Mouse (Mus musculus): ENCODE results near the gene Hmga1b. TPM values are rescaled to one million over a fixed set of nuclear protein-coding genes. Genes with fewer than 3 reads are reported as not detected.
"Not testable (repeated sequence)": the region's sequence is repeated elsewhere in the genome, so short reads cannot be mapped to it uniquely, and the experiment has no call there.

Gene Hmga1b
- total RNA-seq, 4 experiments from 2014 or later = 9.3 to 13.1 (median 11.6) TPM

- DNase-seq = no peak
Measured at GRCm38 (mm10) chr11:120731858-120732680, 30.5 kb upstream of the Hmga1b start, which contains the start of gene Cbr2. TSS of gene Cbr2 (minus strand) at chr11:120732114.

DNA sequence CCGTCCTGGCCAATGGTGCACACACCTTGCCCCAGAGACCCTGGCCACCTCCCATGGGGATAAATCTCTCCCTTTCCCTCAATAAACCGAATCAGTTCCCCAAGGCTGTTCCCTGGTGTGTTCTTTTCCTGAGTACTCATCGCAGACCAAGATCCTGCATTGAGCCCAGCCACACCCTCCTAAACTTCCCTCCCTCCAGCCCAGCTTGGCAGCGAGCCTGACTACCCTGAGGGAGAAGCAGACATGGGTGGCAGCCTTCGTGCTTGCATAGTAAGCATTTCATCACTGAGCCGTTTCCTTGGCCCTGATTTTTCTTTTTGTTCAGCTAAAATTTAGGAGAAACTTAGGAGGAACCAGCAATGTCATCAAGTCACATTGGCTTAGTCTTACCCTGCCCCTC is 29.1 kb upstream of the Hmga1b start:
- peak; percentile 67 for DNase-seq

DNA sequence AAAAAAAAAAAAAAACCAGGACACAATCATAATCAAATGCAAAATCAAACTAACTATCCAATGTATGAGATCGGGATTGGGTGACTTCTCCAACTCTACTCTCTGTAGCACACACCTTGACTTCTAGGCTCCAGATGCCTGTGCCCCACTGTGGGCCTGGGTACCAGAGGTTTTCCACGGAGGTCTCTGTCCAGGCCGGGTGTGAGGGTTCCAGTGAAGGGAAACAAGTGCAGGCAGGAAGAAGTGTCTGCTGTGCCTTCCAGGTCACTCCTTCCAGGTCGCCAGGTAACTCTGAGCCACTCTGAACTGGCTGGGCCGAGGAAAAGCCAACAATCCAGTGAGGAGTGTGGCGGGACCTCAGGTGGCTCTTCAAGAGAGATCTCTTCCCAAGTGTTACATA is 26.2 kb upstream of the Hmga1b start:
- no peak for DNase-seq

DNA sequence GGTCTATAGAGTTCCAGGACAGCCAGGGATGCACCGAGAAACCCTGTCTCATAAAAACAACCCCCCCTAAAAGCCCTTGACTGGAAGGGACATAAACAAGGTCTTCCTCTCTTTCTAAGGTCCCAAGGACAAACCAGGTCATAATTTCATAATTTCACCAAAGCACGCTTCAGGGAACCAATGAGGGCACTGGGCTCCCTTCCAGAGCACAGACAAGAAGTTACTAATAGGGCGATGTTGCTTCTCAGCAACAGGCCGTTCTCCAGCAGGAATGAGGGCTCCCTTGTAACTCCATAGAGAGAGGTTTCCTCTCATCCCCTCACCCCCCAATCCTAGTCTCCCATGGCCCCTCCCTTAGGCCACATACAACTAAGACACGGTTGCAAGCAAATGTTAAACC is 21.6 kb upstream of the Hmga1b start:
- DNase-seq = peak; percentile 68

- no peak for DNase-seq
Measured at GRCm38 (mm10) chr11:120744121-120744701, 18.4 kb upstream of the Hmga1b start.

DNA sequence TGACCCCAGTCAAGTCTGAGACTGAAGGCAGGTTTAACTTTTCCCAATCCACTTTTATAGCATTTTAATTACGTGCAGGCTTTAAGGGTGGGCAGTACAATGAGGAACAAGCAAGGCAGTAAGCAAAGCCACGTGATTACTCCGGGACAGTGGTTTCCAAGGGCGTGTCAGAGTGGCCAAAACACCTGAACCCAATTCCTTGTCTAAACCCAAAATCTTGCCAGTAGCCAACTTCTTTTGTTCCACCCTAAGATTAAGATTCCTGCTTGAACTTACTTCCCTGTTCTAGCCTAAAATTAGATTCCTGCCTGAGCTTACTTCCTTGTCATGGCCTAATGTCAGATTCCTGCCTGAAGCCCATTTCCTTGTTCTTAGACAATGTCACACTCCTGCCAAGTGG is 14.6 kb upstream of the Hmga1b start:
- no peak for DNase-seq

DNA sequence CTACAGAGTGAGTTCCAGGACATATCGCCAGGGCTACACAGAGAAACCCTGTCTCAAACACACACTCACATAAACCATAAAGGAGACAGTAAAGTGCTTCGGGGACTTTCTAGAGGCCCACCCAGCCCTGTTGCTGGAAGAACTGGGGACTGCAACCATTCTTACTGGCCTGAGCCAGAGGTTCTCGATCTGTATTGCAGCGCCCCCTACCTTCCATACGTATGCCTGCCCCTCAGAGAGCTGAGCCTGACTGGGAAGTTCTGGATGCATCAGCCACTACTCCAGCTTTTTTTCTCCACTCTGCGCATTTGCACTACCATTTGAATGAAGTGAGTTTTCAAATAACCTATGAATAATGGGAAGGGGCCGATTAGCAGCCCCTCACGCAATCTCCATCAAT is 13.2 kb upstream of the Hmga1b start:
- no peak for DNase-seq

DNA sequence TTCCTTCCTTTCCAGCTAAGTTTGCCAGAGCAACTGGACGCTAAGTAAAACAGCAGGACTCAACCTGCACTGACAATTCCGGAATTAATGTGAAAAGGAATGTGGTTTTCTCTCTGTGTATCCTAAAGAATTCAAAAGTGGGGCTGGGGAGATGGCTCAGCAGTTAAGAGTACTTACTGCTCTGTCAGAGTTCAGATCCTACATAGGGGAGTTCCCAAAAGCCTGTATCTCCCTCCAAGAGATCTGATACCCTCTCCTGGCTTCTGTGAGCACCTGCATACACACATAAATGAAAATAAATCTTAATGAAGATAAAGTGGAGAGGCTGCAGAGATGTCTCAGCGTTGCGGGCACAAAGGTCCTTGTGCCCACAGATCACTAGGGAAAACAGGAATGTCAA is 11.0 kb upstream of the Hmga1b start:
- DNase-seq = no peak

GRCm38 (mm10) chr11:120760236-120760635 is 2.4 kb upstream of the Hmga1b start:
- no peak for DNase-seq

GRCm38 (mm10) chr11:120761811-120762671 is 553 bp upstream of the Hmga1b start:
- DNase-seq = no peak

DNA sequence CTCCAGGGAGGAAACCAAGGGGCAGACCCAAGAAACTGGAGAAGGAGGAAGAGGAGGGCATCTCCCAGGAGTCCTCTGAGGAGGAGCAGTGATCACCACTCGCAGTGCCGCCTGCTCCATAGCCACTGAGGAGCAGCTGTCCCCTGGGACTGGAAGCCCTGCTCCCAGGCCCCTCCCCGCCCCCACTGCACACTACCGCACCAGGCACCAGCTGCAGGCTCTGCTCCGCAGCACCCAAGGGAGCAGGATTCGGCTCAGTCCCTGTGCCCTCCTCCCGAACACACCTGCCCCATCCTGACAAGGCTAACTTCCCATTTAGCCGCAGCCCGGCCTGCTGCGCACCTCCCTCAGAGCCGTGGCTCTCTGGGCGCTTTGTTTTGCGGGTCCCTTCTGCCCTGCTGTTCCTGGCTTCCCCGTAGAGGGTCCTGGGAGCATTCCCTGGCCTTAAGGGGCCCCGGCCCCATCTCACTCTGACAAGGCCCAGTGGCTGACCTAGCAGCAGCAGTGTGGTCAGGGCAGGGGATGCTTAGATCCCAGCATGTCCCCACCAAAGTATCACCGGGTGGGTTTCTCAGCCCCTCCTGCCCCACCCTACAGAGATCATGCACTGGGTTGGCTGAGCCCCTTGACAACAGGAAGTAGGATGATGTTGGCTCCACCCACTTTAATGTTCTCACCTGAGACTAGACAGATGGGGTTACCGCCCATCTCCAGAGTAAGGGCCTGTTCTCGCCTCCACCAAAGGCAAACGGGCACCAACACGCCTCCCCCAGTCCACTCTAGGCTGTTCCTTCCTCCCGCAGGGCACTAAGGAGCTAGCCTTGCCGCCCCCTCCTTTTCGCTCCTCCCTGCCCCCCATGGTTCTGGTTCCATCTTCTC is 766 bp downstream of the Hmga1b start:
- not testable (repeated sequence) for DNase-seq

DNA sequence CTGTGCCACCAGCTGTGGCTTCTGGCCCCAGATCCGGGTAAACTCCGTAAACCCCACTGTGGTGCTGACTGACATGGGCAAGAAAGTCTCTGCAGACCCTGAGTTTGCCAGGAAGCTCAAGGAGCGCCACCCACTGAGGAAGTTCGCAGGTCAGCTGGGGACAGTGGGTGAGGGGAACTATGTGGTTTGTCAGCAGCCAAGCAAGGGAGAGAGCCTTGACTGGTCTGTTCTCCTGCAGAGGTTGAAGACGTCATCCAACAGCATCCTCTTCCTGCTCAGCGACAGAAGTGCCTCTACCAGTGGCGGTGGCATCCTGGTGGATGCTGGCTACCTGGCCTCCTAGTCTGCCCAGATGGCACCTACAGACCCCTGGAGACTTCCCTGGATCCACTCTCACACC is 4.4 kb downstream of the Hmga1b start:
- not testable (repeated sequence) for DNase-seq

DNA sequence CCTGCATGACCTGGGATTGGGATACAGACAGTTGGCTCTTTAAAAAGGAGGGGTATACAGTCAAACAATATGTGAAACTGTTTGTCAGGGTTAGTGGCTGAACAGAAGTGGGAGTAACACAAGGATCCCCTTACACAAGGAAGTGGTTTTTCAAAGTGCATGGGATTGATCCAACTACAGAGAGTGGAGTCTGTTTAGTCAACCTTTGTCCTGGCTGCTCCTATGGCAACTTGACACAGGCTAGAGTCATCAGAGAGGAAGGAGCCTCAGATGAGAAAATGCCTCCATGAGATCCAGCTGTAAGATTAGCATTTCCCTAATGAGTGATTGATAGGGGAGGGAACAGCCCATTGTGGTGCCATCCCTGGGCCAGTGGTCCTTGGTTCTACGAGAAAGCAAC is 5.6 kb downstream of the Hmga1b start:
- DNase-seq = no peak

DNA sequence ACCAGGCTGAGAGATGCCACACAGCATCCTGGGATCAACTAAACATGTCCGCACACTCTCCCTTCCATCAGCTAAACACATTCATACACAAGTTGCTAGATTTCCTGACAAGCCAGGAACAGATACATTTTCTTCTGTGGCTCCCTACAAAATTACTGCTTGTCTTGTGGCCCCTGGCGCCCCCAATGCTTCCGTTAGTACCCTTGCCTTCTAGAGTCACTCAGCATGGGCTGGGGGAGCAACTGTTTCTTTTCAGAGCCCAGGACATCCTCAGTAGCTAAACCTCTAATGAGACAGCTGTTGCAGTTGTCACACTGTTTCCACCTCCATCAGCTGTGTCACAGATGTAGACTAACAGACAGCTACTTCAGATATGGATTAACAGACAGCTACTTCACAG is 10.2 kb downstream of the Hmga1b start:
- no peak for DNase-seq

- no peak for DNase-seq
Measured at GRCm38 (mm10) chr11:120773463-120774190, 11.0 kb downstream of the Hmga1b start.

DNA sequence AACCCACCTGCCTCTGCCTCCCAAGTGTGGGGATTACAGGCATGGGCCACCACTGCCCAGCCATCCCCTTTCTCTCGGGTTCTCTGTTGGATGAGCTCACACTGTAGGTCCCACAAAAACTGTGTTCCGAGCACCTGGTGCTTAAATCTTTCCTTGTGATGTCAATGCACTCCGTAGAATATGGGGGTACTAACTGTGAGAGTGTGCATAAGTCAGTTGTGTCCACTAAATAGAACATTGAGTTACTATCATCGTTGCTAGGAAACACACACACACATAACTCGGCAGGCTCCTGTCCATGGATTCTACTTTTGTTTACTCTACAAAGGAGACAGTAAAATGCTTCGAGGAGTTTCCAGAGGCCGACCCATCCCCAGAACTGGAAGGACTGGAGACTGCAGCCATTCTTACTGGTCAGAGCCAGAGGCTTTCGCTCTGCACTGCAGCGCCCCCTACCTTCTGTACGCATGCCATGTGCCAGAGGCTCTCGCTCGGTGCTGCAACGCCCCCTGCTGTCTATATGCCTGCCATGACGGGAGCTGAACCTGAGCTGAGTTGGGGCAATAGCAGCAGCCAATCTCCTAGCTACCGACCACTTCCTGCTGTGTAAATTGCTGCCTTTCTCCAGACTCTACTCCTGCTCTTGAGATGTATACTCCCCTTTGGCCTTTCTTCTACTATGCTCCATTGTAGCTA is 13.3 kb downstream of the Hmga1b start:
- peak; percentile 88 for DNase-seq

GRCm38 (mm10) chr11:120777123-120777522 is 14.5 kb downstream of the Hmga1b start:
- DNase-seq = no peak

GRCm38 (mm10) chr11:120779876-120780275 is 17.3 kb downstream of the Hmga1b start:
- DNase-seq = no peak

GRCm38 (mm10) chr11:120781361-120781760 is 18.8 kb downstream of the Hmga1b start:
- not testable (repeated sequence) for DNase-seq

DNA sequence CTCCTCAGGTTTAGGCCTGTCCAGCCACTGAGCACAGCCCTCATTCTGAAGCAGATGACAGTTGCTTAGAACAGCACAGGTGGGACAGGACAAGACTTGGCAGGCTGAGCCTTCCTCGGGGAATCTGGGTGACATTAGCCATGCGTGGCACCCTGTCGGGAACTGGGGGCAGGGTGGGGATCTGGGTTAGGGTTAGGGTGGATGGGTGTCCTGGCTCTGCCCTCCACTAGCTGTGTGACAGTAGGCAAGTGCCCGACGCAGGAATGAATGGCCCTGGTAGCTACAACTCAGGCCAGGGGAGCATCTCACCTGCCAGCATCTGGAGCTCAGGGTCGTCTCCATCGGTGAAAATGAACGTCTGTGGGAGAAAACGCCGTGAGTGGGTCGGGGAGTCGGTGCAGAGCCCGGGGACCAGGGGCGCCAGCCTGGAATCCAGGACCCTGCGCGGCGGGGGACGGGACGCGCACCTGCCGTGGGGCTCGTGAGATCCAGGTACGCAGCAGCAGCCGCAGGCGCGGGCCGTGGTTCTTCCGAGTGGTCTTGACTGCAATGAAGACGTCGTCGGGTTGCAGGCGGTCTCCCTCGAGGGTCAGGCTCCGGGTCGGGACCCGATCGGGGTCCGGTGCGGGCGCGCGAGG is 21.0 kb downstream of the Hmga1b start:
- no peak for DNase-seq
